Mouse (Mus musculus): ENCODE data around the gene Gm13279. TPM values are rescaled to one million over a fixed set of nuclear protein-coding genes. Genes with fewer than 3 reads are reported as not detected.
"Not testable (repeated sequence)": the region's sequence is repeated elsewhere in the genome, so short reads cannot be mapped to it uniquely, and the experiment has no call there.

Gene Gm13279
- polyA plus RNA-seq, 1 experiment from 2014 or later, result not detected

GRCm38 (mm10) chr4:88822995-88823394, 25.8 kb downstream of the Gm13279 start:
- ATAC-seq (ENCODE audit: low FRiP score), result no peak
- WGBS, result 24% methylated on average over 4 of the region's 4 CpGs
- Histone ChIP-seq H3K36me3 (replicated peaks; ENCODE audit: control insufficient read depth, insufficient read depth) (no peaks in the 10 kb centered on the region), H3K27ac (no peak overlapping the region), H3K27me3 (ENCODE audit: control insufficient read depth, insufficient read depth, low read length) (no peaks in the 10 kb centered on the region), H3K4me1 (replicated peaks; ENCODE audit: control insufficient read depth, insufficient read depth, low read length) (no peaks in the 10 kb centered on the region), H3K9ac (no peak overlapping the region), H3K4me2 (replicated peaks) (no peak overlapping the region), H3K4me3 (replicated peaks; ENCODE audit: low read length) (no peak overlapping the region), H3K9me3 (ENCODE audit: control insufficient read depth, low read length) (no peaks in the 10 kb centered on the region)
- DNase-seq (ENCODE audit: low spot score), result peak; percentile 32

DNA sequence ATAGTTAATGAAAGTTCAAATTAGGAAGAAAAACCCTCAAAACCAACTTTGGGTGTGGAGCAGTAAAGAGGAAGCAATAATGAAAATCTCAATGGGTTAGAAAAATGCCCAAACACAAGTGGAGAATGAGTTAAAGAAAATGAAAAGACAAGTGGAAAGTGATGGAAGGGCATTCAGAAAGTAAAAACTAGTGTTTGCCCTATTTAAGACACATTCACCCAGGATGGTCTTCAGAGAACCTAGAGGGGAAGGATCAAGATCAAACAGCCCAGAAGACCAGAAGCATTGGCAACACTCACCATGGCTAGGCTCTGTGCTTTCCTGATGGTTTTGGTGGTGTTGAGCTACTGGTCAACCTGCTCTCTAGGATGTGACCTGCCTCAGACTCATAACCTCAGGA, 29.9 kb downstream of the Gm13279 start, which contains the start of gene Ifna6:
Gene Ifna6 (plus strand): TSS at position 301 of the 400 bp plus-strand sequence.
- not testable (repeated sequence) for H3K4me3 ChIP-seq (replicated peaks; ENCODE audit: low read length); H3K9me3 ChIP-seq (ENCODE audit: control insufficient read depth, low read length); H3K27me3 ChIP-seq (ENCODE audit: control insufficient read depth, insufficient read depth, low read length); H3K4me2 ChIP-seq (replicated peaks); H3K9ac ChIP-seq; H3K27ac ChIP-seq; ATAC-seq (ENCODE audit: low FRiP score); DNase-seq (ENCODE audit: low spot score); H3K36me3 ChIP-seq (replicated peaks; ENCODE audit: control insufficient read depth, insufficient read depth); H3K4me1 ChIP-seq (replicated peaks; ENCODE audit: control insufficient read depth, insufficient read depth, low read length)

DNA sequence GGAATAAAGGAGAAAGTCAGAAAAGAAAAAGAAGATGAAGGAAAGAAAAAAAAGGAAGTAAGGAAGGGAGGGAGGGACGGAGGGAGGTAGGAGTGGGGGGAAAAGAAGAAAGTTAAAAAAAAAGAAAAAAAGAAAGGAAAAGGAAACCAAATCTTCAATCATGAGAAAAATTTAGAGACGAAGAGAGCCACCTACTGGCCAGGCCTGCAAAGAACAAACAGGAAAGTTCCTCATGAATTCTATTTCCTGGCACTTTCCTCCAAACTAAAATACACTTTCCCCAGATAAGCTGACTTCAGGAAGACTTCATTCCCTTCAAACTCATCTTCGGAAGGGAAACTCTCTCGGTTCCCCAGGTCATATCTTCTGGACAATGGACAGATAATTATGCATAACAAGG, 33.3 kb downstream of the Gm13279 start:
- WGBS, result 34% methylated on average over 4 of the region's 4 CpGs
- H3K4me1 ChIP-seq (replicated peaks; ENCODE audit: control insufficient read depth, insufficient read depth, low read length), result no peaks in the 10 kb centered on the region
- no peak overlapping the region for H3K9ac ChIP-seq
- no peak overlapping the region for H3K4me3 ChIP-seq (replicated peaks; ENCODE audit: low read length)
- no peak overlapping the region for H3K27ac ChIP-seq
- no peak overlapping the region for H3K4me2 ChIP-seq (replicated peaks)
- no peak for ATAC-seq (ENCODE audit: low FRiP score)
- H3K36me3 ChIP-seq (replicated peaks; ENCODE audit: control insufficient read depth, insufficient read depth), result no peaks in the 10 kb centered on the region
- H3K27me3 ChIP-seq (ENCODE audit: control insufficient read depth, insufficient read depth, low read length), result no peaks in the 10 kb centered on the region
- no peaks in the 10 kb centered on the region for H3K9me3 ChIP-seq (ENCODE audit: control insufficient read depth, low read length)
- DNase-seq (ENCODE audit: low spot score), result peak; percentile 59

DNA sequence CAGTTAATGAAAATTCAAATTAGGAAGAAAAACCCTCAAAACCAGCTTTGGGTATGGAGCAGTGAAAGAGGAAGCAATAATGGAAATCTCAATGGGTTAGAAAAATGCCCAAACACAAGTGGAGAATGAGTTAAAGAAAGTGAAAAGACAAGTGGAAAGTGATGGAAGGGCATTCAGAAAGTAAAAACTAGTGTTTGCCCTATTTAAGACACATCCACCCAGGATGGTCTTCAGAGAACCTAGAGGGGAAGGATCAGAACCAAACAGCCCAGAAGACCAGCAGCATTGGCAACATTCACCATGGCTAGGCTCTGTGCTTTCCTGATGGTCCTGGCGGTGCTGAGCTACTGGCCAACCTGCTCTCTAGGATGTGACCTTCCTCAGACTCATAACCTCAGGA, 38.0 kb downstream of the Gm13279 start, which contains the start of gene Ifna5:
Gene Ifna5 (plus strand): TSS at position 301 of the 400 bp plus-strand sequence.
- DNase-seq (ENCODE audit: low spot score); H3K9me3 ChIP-seq (ENCODE audit: control insufficient read depth, low read length); H3K4me2 ChIP-seq (replicated peaks); H3K27ac ChIP-seq; H3K9ac ChIP-seq; ATAC-seq (ENCODE audit: low FRiP score); H3K4me1 ChIP-seq (replicated peaks; ENCODE audit: control insufficient read depth, insufficient read depth, low read length); H3K27me3 ChIP-seq (ENCODE audit: control insufficient read depth, insufficient read depth, low read length); H3K36me3 ChIP-seq (replicated peaks; ENCODE audit: control insufficient read depth, insufficient read depth); H3K4me3 ChIP-seq (replicated peaks; ENCODE audit: low read length): not testable (repeated sequence)
- WGBS, result 73% methylated on average over 1 of the region's 1 CpGs

DNA sequence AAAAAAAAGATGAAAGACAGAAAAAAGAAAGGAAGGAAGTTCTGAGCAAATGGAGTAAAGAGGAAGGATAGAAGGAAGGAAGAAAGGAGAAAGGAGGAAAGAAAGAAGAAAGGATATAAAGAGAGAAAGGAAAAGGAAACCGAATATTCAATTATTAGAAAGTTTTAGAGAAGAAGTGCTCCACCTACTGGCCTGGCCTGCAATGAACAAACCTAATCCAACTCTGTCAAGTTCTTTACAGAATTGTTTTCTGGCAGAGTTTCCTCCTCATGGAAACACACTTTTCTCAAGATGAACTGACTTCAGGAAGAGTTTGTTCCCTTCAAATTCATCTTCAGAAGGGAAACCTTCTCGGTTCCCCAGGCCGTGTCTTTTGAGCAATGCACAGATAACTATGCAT, 41.6 kb downstream of the Gm13279 start:
- ATAC-seq (ENCODE audit: low FRiP score) (no peak), DNase-seq (ENCODE audit: low spot score) (no peak)
- 47% methylated on average over 3 of the region's 3 CpGs for WGBS
- no peaks in the 10 kb centered on the region for H3K4me1 ChIP-seq (replicated peaks; ENCODE audit: control insufficient read depth, insufficient read depth, low read length)
- no peaks in the 10 kb centered on the region for H3K36me3 ChIP-seq (replicated peaks; ENCODE audit: control insufficient read depth, insufficient read depth)
- no peak overlapping the region for H3K4me2 ChIP-seq (replicated peaks)
- no peak overlapping the region for H3K27ac ChIP-seq
- no peak overlapping the region for H3K9ac ChIP-seq
- no peaks in the 10 kb centered on the region for H3K9me3 ChIP-seq (ENCODE audit: control insufficient read depth, low read length)
- H3K4me3 ChIP-seq (replicated peaks; ENCODE audit: low read length), result no peak overlapping the region
- H3K27me3 ChIP-seq (ENCODE audit: control insufficient read depth, insufficient read depth, low read length), result no peaks in the 10 kb centered on the region

DNA sequence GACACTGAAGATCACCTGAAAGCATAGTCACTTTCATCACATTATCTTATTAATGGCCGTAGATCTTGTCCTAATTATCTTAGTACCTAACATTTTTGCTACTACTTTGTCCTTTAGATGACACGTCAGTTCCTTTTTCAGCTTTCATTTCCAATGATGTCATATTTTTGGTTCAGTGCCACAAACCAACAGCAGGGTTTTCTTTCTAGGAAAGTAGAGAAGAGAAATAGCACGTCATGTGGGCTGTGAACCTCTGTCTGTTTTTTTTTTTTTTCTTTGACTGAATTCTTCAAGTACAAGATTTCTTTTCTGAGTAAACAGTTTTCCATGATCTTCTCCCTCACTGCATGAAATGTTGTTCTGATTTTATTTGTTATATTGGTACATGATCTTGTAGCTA, 42.9 kb downstream of the Gm13279 start:
- no peak overlapping the region for H3K4me3 ChIP-seq (replicated peaks; ENCODE audit: low read length)
- no peaks in the 10 kb centered on the region for H3K27me3 ChIP-seq (ENCODE audit: control insufficient read depth, insufficient read depth, low read length)
- WGBS, result 85% methylated on average over 3 of the region's 3 CpGs
- ATAC-seq (ENCODE audit: low FRiP score) (no peak), DNase-seq (ENCODE audit: low spot score) (no peak)
- no peaks in the 10 kb centered on the region for H3K36me3 ChIP-seq (replicated peaks; ENCODE audit: control insufficient read depth, insufficient read depth)
- H3K9ac ChIP-seq, result no peak overlapping the region
- no peaks in the 10 kb centered on the region for H3K4me1 ChIP-seq (replicated peaks; ENCODE audit: control insufficient read depth, insufficient read depth, low read length)
- H3K9me3 ChIP-seq (ENCODE audit: control insufficient read depth, low read length), result no peaks in the 10 kb centered on the region
- H3K27ac ChIP-seq, result no peak overlapping the region
- no peak overlapping the region for H3K4me2 ChIP-seq (replicated peaks)

- H3K4me2 ChIP-seq (replicated peaks), result no peak within 1 kb of the TSS
- H3K9me3 ChIP-seq (ENCODE audit: control insufficient read depth, low read length), result no peaks in the 10 kb centered on the region
- H3K9ac ChIP-seq, result no peak within 1 kb of the TSS
- no peak within 1 kb of the TSS for H3K4me3 ChIP-seq (replicated peaks; ENCODE audit: low read length)
- no peaks in the 10 kb centered on the region for H3K4me1 ChIP-seq (replicated peaks; ENCODE audit: control insufficient read depth, insufficient read depth, low read length)
- no peak within 1 kb of the TSS for H3K27ac ChIP-seq
- no peak for ATAC-seq (ENCODE audit: low FRiP score)
- DNase-seq (ENCODE audit: low spot score), result no peak
- H3K36me3 ChIP-seq (replicated peaks; ENCODE audit: control insufficient read depth, insufficient read depth), result no peaks in the 10 kb centered on the region
- no peaks in the 10 kb centered on the region for H3K27me3 ChIP-seq (ENCODE audit: control insufficient read depth, insufficient read depth, low read length)
- WGBS, result 39% methylated on average over 2 of the region's 2 CpGs
Measured at GRCm38 (mm10) chr4:88841438-88841911, 44.3 kb downstream of the Gm13279 start, which contains the start of gene Ifna4. Ifna4 (plus strand) TSS chr4:88841861.

DNA sequence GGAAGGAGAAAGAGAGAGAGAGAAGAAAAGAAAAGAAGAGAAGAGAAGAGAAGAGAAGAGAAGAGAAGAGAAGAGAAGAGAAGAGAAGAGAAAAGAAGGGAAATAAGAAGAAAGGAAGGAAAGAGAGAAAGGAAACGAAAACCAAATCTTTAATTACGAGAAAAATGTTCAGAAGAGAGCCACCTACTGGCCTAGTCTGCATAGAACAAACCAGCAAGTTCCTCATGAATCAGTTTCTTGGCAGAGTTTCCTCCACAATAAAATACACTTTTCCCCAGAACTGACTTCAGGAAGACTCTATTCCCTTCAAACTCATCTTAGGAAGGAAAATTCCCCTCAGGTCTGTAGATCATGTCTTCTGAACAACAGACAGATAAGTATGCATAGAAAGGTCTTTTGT, 48.1 kb downstream of the Gm13279 start:
- ATAC-seq (ENCODE audit: low FRiP score), result no peak
- no peak overlapping the region for H3K4me2 ChIP-seq (replicated peaks)
- H3K4me3 ChIP-seq (replicated peaks; ENCODE audit: low read length), result no peak overlapping the region
- no peak overlapping the region for H3K27ac ChIP-seq
- 55% methylated on average over 2 of the region's 2 CpGs for WGBS
- no peaks in the 10 kb centered on the region for H3K36me3 ChIP-seq (replicated peaks; ENCODE audit: control insufficient read depth, insufficient read depth)
- H3K4me1 ChIP-seq (replicated peaks; ENCODE audit: control insufficient read depth, insufficient read depth, low read length), result no peaks in the 10 kb centered on the region
- H3K9ac ChIP-seq, result no peak overlapping the region
- H3K27me3 ChIP-seq (ENCODE audit: control insufficient read depth, insufficient read depth, low read length), result no peaks in the 10 kb centered on the region
- no peak for DNase-seq (ENCODE audit: low spot score)
- H3K9me3 ChIP-seq (ENCODE audit: control insufficient read depth, low read length), result no peaks in the 10 kb centered on the region

All from hindbrain, embryonic 14.5 days (tissue).